Mouse (Mus musculus) lung, postnatal 10 days (tissue): ENCODE data around the gene Frmpd3.
"Not testable (repeated sequence)": the region's sequence is repeated elsewhere in the genome, so short reads cannot be mapped to it uniquely, and the experiment has no call there.

ENCODE experiments used
- DNase-seq: peaks from one replicate; pipeline ENCODE4 v3.0.0; 2021

The Frmpd3 gene

DNA sequence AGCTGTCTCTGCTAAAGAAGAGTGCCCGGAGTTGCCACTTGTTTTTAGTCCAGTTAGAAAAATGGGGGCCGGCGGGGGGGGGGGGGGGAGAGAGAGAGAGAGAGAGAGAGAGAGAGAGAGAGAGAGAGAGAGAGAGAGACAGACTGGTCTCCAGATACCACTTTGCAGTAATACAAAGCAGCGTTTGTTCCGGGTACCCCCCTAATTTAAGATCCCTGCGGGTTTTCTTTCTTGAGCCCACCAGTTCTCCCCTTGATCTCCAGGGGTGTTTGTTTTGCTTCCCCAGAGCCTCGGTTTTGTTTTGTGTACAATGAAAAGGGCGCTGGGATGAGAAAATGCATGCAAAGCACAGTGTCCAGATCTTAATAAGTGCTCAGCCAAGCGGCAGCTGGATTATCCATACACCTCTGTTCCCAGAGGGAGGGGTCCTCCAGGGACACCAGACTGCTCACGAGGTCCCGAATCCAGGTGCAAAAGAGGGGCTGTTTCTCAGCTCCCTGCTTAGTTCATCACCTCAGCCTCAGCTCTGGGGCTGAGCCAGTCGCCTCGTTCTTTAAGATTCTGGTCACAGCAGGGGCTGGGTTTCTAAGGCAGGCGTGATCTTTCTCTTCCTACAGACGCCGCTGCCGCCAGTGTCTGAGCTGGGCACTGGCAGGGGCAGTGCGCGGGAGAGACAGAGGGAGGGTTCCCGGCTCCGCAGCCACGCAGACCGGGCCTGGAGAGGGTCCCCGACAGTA, at the start of gene Frmpd3:
Frmpd3 (plus strand) TSS at position 608 of the 737 bp plus-strand sequence.
- no peak for DNase-seq

DNA sequence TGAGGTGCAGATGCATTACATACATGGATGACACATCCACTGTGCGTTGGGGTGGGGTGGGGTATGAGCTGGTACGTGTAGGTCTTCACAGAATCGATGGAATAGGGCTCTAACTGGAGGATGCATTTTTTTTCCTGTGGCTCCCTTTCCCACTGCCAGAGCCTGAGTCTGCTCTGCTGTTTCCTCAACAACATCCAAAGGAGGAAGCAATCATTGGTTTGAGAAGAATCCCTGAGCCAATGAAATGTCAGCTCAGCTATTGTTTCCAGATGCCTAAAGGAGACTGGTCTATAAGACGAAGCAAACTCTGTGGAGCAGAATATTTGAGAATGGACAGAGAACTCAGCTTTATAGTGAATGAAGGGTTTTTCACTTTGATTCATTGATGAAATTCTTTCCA, 38.3 kb upstream of the Frmpd3 start:
- DNase-seq, result no peak

DNA sequence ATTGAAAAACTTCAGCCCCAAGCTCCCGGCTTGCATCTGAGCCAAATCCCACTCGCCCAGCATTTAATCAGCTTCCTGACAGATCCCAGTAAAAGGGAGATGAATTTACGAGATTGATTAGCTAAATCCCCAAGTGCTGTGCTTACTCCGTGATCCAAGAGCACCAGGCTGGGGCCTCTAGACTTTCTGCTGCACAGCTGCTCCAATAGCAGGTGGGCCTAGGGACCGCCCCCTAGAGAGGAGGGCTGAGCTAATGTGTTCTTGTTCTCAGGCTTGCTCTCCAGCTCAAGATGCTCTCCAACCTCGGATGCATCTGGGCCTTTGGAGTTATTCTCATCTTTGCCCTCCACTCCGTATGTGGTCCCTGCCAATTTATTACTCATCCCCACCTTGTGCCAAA, 36.4 kb upstream of the Frmpd3 start:
- DNase-seq, result no peak

DNA sequence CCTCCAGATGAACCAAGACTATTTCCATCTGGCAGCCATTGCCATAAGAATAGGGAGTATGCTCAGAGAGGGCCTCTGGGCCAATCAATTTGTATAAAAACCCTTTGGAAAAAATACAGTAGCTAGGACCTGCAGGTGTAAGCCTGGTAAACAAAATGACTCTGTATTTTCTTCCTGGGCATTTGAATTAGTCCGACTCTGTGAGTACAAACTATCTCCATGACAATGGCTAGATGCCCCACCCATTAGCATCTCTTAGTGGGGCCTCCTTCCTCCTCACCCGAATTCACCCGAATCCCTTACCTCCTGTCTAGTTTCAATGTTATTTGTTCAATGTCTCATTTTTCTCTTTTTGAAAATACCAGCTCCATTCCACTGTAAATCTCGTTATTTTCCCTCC, 24.1 kb upstream of the Frmpd3 start:
- DNase-seq, result no peak

DNA sequence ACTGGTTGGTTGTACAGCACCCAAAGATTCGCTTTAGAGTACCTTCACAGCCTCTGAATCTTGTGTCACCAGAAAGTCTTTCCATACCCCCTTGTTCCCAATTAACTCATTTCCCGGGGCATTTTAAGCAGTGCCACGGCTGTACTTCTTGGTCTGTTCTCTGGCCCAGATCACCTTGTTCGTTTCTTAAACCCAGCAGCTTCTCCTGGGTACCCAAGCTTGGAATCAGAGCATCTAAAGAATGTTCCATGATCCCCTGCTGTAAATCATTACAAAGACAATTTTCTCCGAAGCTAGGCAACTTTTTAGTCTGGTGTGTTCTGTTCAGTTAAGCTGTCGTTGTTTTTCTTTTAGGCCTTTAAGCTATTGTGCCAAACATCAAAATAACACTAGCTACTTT, 22.9 kb upstream of the Frmpd3 start:
- DNase-seq, result no peak

DNA sequence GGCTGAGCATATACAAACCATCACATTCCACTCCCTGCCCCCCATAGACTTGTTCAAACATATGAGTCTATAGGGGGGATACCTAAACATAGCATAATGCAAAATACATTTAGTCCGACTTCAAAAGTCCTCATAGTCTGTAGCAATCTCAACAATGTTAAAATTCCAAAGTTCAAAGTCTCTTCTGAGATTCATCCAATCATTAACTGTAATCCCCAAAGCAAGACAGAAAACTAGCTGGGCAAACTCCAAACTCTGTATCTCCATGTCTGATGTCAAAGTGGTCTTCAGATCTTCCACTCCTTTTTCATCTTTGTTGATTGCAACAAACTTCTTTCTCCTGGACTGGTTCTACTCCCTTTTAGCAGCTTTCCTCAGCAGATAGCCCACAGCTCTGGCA, 21.4 kb upstream of the Frmpd3 start:
- DNase-seq, result not testable (repeated sequence)

DNA sequence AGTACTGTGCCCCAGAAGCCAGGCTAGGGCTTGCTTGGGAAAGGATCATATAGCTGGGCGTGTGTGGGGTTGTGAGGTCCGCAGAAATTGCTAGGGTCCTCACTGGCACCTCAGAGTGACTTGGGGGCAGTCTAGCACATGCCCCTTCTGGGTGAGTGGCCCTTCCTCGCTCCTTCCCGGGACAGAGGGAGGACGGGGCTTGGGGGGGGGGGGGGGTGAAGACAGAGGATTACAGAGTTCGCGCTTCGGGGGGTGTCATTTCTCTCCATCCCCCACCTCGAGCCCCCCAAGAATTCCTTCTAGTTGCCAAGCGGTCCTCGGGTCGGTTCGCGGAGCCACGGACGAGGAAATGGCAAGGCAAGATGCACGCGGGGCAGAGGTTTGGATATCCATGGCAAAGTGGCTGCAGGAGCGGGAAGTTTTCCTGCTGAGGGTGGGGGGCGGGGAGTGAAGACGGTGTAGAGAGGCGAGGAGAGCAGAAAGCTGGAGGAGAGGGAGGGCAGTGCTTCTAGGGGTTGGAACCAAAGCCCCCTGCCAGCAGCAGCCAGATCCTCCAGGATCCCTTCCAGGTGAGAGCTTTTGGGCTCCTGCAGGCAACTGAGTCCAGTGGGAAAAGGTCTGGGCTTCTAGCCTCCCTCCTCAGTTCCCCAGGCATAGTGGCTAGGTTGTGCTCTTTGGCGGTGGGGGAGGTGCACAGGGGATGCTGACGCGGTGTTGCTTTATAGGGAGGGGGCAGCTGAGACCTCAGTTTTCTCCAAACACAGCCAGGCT, 515 bp downstream of the Frmpd3 start:
- no peak for DNase-seq

DNA sequence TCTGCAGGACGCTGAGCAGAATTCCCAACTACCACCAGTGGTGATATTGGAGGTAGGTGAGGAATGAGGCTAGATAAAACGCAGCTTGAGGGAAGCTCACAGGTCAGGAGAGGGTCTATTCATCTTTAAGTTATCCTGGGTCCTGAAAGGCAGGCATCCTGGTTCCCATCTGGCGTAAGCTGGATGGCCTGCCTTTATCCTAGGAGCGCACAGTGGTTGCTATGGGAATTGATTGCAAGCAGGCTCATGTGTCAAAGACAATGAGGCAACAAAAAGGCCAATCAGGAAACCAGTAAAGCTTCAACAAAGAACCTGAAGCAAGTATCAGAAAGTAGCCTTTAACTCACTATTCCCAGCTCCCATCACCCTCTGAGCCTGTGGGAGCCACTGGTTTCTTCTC, 33.6 kb downstream of the Frmpd3 start:
- DNase-seq, result no peak

DNA sequence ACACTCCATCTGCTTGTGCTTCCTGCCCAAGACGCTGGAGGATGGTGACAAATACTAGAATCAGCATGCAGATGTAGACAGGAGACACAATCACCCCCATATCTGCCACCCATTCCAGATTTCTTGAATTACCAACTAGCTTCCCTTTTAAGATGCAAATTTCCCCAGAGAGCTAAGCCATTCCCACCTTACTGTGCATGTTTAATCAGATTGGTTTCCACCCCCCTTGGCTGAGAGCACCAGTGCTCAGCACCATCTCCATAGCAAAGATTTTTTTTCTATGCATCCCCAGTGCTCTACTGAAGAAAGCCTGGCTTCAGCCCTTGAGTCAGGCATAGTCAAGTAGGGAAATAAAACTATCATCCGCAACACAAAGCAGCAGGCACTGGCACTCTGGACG, 57.9 kb downstream of the Frmpd3 start:
- DNase-seq, result no peak

DNA sequence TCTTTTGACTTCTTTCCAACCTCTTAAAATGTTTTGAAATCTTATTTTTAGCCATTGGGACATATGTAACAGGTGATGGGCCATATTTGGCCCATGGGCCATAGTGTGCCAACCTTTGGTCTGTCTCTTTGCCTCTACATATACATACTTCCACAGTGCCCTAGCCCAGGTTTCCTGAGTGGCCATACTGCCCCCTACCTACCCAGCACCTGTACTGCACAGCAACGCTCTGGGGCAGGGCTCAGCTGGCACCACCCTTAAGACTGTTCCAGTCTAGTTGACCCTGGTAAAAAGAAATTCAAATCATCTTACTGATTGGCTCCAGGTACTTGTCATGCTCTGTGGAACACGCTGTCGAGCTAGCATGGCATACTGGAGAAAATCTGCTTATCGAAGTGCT, 60.8 kb downstream of the Frmpd3 start:
- no peak for DNase-seq

DNA sequence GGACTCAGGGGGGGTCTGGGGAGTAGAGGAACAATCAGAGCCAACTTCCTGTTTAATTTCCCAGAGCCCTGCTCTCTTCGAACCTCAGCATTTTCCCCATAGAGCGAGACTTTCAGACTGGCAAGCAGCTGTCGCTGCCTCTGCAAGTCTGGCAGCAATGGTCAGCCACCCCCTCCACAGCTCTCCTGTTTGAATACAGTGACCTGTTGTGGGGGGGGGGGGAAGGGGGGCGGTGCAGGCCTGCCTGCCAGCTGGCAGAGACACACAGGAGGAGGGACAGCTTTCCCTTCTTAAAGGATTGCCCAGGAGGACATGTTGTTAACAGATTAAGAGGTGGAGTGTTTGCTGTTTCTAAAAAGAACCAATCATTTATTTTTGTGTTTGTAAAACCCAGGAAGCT, 64.0 kb downstream of the Frmpd3 start:
- peak; percentile 3 for DNase-seq

DNA sequence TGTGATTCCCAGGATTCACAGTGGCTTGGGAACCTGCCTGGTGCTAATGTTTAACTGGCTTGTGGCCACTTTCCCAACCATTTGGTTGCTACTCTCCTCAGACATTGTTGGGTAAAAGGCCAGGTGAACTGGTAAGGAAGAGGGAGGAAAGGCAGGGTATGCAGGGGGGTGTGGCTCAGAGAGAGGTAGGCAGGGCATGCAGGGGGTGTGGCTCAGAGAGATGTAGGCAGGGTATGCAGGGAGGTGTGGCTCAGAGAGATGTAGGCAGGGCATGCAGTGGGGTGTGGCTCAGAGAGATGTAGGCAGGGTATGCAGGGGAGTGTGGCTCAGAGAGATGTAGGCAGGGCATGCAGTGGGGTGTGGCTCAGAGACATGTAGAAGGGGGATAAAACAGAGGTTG, 64.4 kb downstream of the Frmpd3 start:
- peak; percentile 11 for DNase-seq

DNA sequence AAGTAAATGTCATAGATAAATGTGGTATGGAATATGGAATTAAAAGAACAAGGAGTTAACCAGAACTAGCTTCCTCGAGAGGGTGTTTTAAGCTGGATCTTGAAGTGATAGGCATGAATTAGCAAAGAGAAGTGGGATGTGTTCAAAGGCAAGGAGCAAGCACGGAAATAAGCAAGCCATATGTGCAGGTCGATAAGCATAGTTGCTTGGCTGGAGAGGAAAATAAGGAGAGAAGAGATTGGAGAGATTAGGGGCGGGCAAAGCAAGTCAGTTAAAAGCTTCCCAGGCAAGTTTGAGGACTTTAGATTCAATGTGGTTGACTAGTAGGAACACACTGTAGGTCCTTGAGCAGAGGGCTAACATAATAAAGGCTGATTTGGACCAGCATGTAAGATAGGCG, 65.5 kb downstream of the Frmpd3 start:
- no peak for DNase-seq

DNA sequence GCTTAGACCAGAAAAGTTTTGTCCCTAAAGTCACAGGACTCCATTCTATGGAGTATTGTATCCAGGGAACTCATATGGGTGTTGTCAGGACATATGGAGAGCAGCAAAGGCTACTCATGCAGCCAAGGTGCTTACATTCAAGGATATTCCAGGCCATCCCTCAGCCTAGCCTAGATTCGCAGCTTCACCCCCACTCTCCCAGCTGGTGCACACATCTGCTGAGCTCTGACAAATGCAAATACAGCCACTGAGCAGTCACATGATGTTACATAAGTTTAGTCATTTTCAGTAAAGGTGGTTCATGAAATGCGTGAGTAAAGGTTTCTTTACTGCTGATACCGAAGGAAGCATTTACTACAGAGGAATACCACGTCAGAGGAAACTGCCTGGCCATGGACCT, 76.4 kb downstream of the Frmpd3 start:
- no peak for DNase-seq

DNA sequence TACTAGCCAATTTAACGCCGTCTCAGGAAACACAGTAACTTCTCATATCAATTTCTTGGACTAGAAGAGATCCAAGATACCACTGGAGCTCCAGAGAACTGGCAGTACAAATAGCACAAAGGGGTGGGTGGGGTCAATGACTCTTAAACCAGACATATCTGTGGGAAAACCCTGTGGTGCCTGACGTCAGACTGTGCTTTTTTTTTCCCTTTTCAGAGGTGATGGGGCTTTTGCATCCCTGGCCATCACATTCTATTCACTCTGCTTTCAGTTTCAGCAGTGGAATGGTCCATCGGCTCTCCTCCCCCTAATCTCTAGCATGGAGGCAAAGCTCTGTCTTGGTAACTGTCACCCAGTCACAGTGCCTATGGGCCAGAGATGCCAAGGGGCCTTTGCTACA, 85.1 kb downstream of the Frmpd3 start:
- DNase-seq, result no peak

DNA sequence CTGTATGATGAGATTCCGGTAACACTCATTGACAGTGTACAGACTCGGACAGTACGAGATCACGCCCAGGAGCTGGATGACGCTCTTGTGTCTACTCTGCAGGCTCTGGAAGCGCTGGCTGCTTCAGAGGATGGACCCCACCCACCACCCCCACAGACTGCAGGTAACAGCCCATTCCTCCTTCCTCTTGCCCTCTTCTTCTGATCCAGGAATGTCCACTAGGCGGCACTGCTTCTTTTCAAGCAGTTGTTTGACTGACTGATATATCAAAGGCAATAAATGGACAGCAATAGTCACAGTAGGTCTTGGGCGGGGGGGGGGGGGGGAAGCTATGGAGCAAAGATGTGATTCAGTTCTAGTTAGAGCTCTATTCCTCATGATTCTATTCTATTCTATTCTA, 86.2 kb downstream of the Frmpd3 start:
- DNase-seq, result peak; percentile 21

DNA sequence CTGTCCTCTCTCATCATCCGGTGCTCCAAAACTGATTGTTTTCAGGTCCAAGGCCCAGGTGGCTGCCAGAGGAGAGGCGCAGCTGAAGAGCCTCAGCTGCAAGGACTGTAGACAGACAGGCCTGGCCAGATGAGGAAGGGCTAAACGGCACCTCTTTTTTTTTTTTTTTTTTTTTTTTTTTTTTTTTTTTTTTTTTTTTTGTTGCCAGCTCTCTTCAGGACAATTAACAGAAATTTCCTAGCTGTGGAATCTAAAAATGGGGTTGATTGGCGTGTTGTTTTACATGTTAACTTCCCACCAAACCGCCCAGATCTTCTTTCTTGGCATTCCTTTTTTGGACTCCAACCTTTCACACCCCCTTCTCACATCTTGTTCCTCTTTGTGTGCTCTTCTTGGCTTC, 87.9 kb downstream of the Frmpd3 start:
- DNase-seq, result no peak

DNA sequence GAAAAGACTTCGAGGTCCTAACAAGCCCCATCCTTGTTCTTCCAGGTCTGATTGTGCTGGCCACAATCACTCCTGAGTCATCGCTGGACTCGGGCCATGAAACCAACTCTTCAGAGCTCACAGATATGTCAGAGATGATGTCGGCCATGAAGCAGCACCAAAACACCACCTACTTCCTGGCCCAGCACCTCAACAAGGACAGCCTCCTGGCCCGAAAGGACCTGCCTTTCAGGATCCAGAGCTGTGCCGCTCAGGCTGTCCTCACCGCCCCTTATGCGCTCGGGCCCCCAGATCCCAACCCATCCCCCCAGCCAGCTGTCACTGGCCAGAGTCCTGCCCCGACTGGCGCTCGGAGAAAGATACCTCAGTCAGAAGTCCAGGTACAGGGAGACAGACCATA, 88.4 kb downstream of the Frmpd3 start:
- no peak for DNase-seq

DNA sequence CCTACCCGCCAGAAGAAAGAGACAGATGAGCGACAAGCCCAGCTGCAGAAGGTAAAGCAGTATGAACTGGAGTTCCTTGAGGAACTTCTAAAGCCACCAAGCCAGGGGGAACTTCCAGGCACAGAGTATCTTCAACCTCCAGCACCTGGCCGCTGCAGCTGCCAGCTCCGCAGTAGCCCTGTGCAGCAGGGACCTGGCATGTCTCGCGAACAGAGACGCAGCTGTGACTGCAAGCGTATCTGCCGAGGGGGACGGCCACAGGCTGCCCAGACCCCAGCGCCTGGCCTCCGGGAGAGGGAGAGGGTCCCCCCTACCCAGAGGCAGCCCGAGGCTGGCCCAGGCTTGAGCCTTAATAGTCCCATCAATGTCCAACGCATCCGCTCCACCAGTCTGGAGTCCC, 89.9 kb downstream of the Frmpd3 start:
- no peak for DNase-seq

DNA sequence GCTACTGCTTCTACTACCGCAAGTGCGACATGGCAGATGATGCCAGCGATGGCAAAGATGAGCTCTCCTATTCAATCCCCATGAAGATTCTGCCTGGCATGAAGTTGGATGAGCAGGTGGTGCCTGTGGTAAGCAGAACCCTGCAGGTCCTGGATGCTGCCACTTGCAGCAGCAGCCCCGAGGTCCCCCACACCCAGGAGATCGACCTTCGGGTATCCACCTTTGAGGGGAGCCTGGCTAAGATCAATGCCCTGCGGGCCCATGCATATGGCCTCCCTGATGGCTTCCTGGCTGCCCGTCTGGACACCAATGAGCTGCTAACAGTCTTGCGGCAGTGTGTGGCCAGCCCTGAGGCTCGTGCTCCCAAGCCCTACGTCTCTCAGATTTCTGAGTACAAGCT, 90.7 kb downstream of the Frmpd3 start:
- no peak for DNase-seq

DNA sequence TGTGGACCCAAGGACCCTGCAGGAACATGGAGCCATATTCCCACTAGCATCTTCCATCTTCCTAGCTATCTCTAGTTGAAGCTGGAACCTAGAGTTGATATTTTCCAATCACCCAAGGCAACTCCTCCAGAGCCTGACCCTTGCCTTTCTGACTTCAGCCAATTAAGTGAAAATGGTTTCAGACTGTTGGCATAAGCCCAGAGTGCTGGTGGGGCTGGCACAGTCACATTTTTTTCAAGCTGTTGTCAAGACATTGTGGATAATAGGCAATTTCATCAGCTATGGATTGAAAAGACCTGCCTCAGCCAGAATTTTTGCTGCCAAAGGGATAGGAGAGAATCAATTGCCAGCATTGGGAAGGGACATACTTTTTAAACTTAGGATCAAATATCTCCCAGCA, 95.8 kb downstream of the Frmpd3 start:
- no peak for DNase-seq

DNA sequence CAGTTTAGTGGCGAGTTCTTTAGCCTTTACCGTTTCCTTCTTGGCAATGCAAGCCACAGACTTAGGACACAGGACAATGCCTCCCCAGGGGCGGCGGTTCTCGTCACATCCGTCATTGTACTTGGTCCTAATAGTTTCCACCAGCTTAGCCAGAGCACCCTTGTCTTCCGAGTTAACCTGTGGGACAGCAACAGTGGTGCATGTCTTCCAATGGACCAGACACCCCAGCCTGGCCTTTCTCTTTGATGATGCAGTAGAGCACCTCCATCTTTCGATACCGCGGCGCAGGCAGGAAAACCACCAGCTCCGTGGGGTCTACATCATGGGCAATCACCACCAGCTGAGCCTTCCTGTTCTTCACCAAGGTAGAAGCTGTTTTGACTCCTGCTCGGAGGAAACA, 103.5 kb downstream of the Frmpd3 start:
- no peak for DNase-seq

DNA sequence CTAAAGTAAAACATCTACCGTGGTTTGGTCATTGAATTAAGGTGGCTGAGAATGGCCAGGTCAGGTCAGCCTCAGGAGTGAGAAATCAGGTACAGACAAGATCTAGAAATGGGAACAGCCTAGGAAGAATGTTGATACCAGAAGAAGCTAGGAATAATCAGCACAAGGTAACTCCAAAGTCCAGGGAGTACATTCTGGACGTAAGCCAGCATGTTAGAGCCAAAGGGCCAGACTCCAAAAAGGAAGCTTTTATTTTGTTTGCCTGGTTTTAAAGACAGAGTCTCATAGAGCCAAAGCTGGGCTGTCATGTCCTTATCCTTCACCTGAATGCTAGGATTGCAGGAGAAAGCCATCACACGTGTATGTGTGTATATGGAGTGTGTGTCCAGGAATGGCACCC, 108.0 kb downstream of the Frmpd3 start:
- DNase-seq, result no peak

DNA sequence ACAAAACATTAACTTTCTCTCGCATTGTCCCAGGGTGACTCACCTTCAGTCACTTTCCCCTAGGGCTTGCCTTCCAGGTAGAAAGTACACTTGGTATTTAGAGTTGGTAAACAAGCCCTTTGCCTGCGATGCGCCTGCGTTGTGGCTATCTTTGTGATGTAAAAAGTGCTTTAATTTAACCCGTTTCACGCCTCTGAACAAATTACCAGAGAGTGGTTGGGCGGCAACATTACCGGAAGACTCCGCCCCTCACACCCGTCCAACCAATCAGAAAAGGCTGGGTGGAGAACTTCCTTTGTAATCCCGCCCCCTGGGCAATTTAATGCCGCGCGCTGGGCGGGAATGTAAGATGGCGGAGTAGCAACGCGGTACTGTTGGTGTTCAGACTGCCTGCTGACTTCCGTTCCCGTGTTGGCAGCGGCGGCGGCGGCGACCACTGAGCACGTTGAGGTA, 114.2 kb downstream of the Frmpd3 start, which contains the start of gene Prps1:
Prps1 (plus strand) TSS at position 335 of the 453 bp plus-strand sequence.
- peak; percentile 90 for DNase-seq
